Mouse (Mus musculus) spleen, postnatal 4 days (tissue): ENCODE measurements around the gene Kif16b.

ENCODE experiments used
- DNase-seq, 2 experiments: peaks; one replicate each; pipeline ENCODE4 v3.0.0; 2022; ENCODE audit warnings: low spot score in 2 of 2

The Kif16b gene

GRCm38 (mm10) chr2:142734046-142734445 lies 167.3 kb downstream of the Kif16b start:
- no peak for DNase-seq

- no peak for DNase-seq
These were observed 169.0 kb downstream of the Kif16b start for GRCm38 (mm10) chr2:142732370-142732769.

GRCm38 (mm10) chr2:142731778-142732092 lies 169.6 kb downstream of the Kif16b start:
- no peak for DNase-seq

- no peak for DNase-seq
These were observed 170.1 kb downstream of the Kif16b start for GRCm38 (mm10) chr2:142731016-142731777.

- no peak for DNase-seq
These were observed 176.9 kb downstream of the Kif16b start for GRCm38 (mm10) chr2:142724215-142725001.

- DNase-seq, result no peak
These were observed 181.2 kb downstream of the Kif16b start for GRCm38 (mm10) chr2:142720174-142720573.

- DNase-seq, result no peak
These were observed 182.3 kb downstream of the Kif16b start for GRCm38 (mm10) chr2:142718998-142719397.

- no peak for DNase-seq
These were observed 183.7 kb downstream of the Kif16b start for GRCm38 (mm10) chr2:142717591-142717990.

GRCm38 (mm10) chr2:142715912-142716260 lies 185.4 kb downstream of the Kif16b start:
- DNase-seq, result no peak

GRCm38 (mm10) chr2:142715186-142715911 lies 186.0 kb downstream of the Kif16b start:
- no peak for DNase-seq

GRCm38 (mm10) chr2:142712727-142713126 lies 188.6 kb downstream of the Kif16b start:
- no peak for DNase-seq

- no peak for DNase-seq
These were observed 192.0 kb downstream of the Kif16b start for GRCm38 (mm10) chr2:142709326-142709725.

- DNase-seq, result no peak
These were observed 200.6 kb downstream of the Kif16b start for GRCm38 (mm10) chr2:142700689-142701088.

GRCm38 (mm10) chr2:142698650-142699049 lies 202.7 kb downstream of the Kif16b start:
- no peak for DNase-seq

- no peak for DNase-seq
These were observed 206.4 kb downstream of the Kif16b start for GRCm38 (mm10) chr2:142694936-142695331.

- no peak for DNase-seq
These were observed 207.1 kb downstream of the Kif16b start for GRCm38 (mm10) chr2:142694019-142694935.

- DNase-seq, result no peak
These were observed 207.9 kb downstream of the Kif16b start for GRCm38 (mm10) chr2:142693461-142693860.

GRCm38 (mm10) chr2:142689496-142689895 lies 211.8 kb downstream of the Kif16b start:
- no peak for DNase-seq

GRCm38 (mm10) chr2:142687936-142688514 lies 213.3 kb downstream of the Kif16b start:
- DNase-seq, result no peak

- no peak for DNase-seq
These were observed 218.2 kb downstream of the Kif16b start for GRCm38 (mm10) chr2:142682965-142683709.
